Mouse (Mus musculus): ENCODE results near the gene Krt80. TPM values are rescaled to one million over a fixed set of nuclear protein-coding genes. Genes with fewer than 3 reads are reported as not detected.

Krt80 gene
- polyA plus RNA-seq, 1 experiment, result 1.1 TPM

DNA sequence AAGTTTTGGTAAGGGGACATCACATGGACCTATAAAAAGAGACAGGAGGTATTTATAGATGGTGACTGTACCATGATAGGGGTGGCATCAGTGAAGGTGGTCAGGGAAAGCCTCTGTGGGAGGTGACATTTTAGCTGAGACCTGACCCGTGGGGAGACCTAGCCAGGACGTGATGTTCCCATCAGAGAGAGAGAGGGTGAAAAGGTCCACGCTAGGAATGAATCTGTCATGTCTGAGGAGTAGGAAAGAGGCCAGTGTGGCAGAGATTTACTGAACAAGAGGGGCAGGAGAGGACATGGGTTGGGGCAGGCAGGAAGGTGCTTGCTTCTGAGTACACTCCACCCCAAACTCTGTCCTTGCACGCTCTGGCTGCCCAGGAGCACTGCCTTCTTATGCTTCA lies 66.1 kb downstream of the Krt80 start:
- Histone ChIP-seq H3K27me3 (ENCODE audit: control insufficient read depth, insufficient read depth, low read length, poor library complexity, severe bottlenecking) (no peaks in the 10 kb centered on the region), H3K9me3 (replicated peaks; ENCODE audit: control insufficient read depth, insufficient read depth, low read length, poor library complexity, severe bottlenecking) (no peaks in the 10 kb centered on the region), H3K27ac (ENCODE audit: insufficient read depth, low read length) (no peak overlapping the region), H3K4me3 (ENCODE audit: low read depth, low read length) (no peak overlapping the region), H3K4me1 (ENCODE audit: control insufficient read depth, insufficient read depth, low read length) (no peaks in the 10 kb centered on the region), H3K36me3 (ENCODE audit: control insufficient read depth, insufficient read depth, low read length, poor library complexity, severe bottlenecking) (no peaks in the 10 kb centered on the region), H3K9ac (ENCODE audit: low read depth, poor library complexity, severe bottlenecking) (no peak overlapping the region)
- TF ChIP-seq EP300 (IDR thresholded peaks at IDR 0.05; ENCODE audit: insufficient read depth, low read depth, low read length), result no peak
- no peak for TF ChIP-seq POLR2A (IDR thresholded peaks at IDR 0.05; ENCODE audit: insufficient read depth, low read length)
- TF ChIP-seq CTCF (IDR thresholded peaks at IDR 0.05; ENCODE audit: low read depth, low read length), result no peak

GRCm38 (mm10) chr15:101302201-101302600 lies 67.8 kb downstream of the Krt80 start:
- Histone ChIP-seq H3K9ac (ENCODE audit: low read depth, poor library complexity, severe bottlenecking) (no peak overlapping the region), H3K9me3 (replicated peaks; ENCODE audit: control insufficient read depth, insufficient read depth, low read length, poor library complexity, severe bottlenecking) (no peaks in the 10 kb centered on the region), H3K4me3 (ENCODE audit: low read depth, low read length) (no peak overlapping the region), H3K36me3 (ENCODE audit: control insufficient read depth, insufficient read depth, low read length, poor library complexity, severe bottlenecking) (no peaks in the 10 kb centered on the region), H3K4me1 (ENCODE audit: control insufficient read depth, insufficient read depth, low read length) (no peaks in the 10 kb centered on the region), H3K27ac (ENCODE audit: insufficient read depth, low read length) (no peak overlapping the region), H3K27me3 (ENCODE audit: control insufficient read depth, insufficient read depth, low read length, poor library complexity, severe bottlenecking) (no peaks in the 10 kb centered on the region)
- TF ChIP-seq POLR2A (IDR thresholded peaks at IDR 0.05; ENCODE audit: insufficient read depth, low read length) (no peak), EP300 (IDR thresholded peaks at IDR 0.05; ENCODE audit: insufficient read depth, low read depth, low read length) (no peak), CTCF (IDR thresholded peaks at IDR 0.05; ENCODE audit: low read depth, low read length) (no peak)

- H3K27ac ChIP-seq (ENCODE audit: insufficient read depth, low read length), result no peak overlapping the region
- H3K9me3 ChIP-seq (replicated peaks; ENCODE audit: control insufficient read depth, insufficient read depth, low read length, poor library complexity, severe bottlenecking), result no peaks in the 10 kb centered on the region
- H3K27me3 ChIP-seq (ENCODE audit: control insufficient read depth, insufficient read depth, low read length, poor library complexity, severe bottlenecking), result no peaks in the 10 kb centered on the region
- no peaks in the 10 kb centered on the region for H3K4me1 ChIP-seq (ENCODE audit: control insufficient read depth, insufficient read depth, low read length)
- TF ChIP-seq POLR2A (IDR thresholded peaks at IDR 0.05; ENCODE audit: insufficient read depth, low read length), result no peak
- TF ChIP-seq EP300 (IDR thresholded peaks at IDR 0.05; ENCODE audit: insufficient read depth, low read depth, low read length), result no peak
- H3K36me3 ChIP-seq (ENCODE audit: control insufficient read depth, insufficient read depth, low read length, poor library complexity, severe bottlenecking), result no peaks in the 10 kb centered on the region
- no peak overlapping the region for H3K9ac ChIP-seq (ENCODE audit: low read depth, poor library complexity, severe bottlenecking)
- no peak overlapping the region for H3K4me3 ChIP-seq (ENCODE audit: low read depth, low read length)
Observed at GRCm38 (mm10) chr15:101300128-101300527, 69.8 kb downstream of the Krt80 start.

DNA sequence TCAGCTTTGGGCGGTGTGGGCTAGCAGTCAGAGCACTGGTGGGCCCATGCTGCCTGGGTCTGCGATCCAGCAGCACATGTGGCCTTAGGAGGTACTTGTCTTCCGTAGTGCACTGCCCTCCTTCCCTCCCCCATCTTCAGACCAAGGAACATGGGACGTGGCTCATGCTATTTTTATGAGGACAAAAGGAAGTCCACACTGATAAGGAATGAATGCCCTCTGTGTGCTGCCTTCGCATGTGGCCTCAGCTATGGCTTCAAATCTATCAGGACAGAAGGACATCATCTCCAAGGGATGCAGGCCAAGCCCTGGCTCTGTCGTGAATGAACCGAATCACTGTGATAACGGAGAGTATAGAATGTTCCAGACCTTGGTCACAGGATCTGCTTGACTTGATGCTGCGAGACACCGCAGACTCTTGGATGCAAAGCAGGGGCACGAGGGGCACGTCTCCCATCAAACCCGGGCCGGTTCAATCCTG lies 70.4 kb downstream of the Krt80 start:
- TF ChIP-seq EP300 (IDR thresholded peaks at IDR 0.05; ENCODE audit: insufficient read depth, low read depth, low read length), result no peak
- TF ChIP-seq CTCF (IDR thresholded peaks at IDR 0.05; ENCODE audit: low read depth, low read length), result no peak
- TF ChIP-seq POLR2A (IDR thresholded peaks at IDR 0.05; ENCODE audit: insufficient read depth, low read length), result no peak
- H3K36me3 ChIP-seq (ENCODE audit: control insufficient read depth, insufficient read depth, low read length, poor library complexity, severe bottlenecking), result no peaks in the 10 kb centered on the region
- H3K4me3 ChIP-seq (ENCODE audit: low read depth, low read length), result no peak overlapping the region
- no peaks in the 10 kb centered on the region for H3K4me1 ChIP-seq (ENCODE audit: control insufficient read depth, insufficient read depth, low read length)
- no peak overlapping the region for H3K9ac ChIP-seq (ENCODE audit: low read depth, poor library complexity, severe bottlenecking)
- H3K9me3 ChIP-seq (replicated peaks; ENCODE audit: control insufficient read depth, insufficient read depth, low read length, poor library complexity, severe bottlenecking), result no peaks in the 10 kb centered on the region
- no peaks in the 10 kb centered on the region for H3K27me3 ChIP-seq (ENCODE audit: control insufficient read depth, insufficient read depth, low read length, poor library complexity, severe bottlenecking)
- H3K27ac ChIP-seq (ENCODE audit: insufficient read depth, low read length), result no peak overlapping the region

DNA sequence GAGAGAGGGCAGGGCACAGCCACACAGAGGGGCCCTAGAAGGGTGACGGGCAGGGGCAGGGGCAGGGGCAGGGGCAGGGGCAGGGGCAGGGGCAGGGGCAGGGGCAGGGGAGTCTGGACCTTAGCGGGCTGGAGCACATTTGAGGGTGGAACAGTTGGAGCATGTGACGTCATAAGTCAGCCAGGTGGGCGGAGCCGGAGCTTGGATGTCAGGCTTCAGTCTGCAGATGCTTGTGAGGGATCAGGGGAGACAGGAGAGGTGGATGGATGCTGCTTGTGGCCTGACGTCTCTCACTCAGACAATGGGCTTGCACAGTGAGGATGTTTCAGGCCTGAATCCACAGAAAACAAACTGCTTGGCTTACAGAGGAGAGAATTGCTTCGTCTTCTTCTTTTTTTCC lies 71.4 kb downstream of the Krt80 start:
- H3K9ac ChIP-seq (ENCODE audit: low read depth, poor library complexity, severe bottlenecking), result no peak overlapping the region
- TF ChIP-seq POLR2A (IDR thresholded peaks at IDR 0.05; ENCODE audit: insufficient read depth, low read length) (no peak), EP300 (IDR thresholded peaks at IDR 0.05; ENCODE audit: insufficient read depth, low read depth, low read length) (no peak), CTCF (IDR thresholded peaks at IDR 0.05; ENCODE audit: low read depth, low read length) (no peak)
- no peak overlapping the region for H3K27ac ChIP-seq (ENCODE audit: insufficient read depth, low read length)

DNA sequence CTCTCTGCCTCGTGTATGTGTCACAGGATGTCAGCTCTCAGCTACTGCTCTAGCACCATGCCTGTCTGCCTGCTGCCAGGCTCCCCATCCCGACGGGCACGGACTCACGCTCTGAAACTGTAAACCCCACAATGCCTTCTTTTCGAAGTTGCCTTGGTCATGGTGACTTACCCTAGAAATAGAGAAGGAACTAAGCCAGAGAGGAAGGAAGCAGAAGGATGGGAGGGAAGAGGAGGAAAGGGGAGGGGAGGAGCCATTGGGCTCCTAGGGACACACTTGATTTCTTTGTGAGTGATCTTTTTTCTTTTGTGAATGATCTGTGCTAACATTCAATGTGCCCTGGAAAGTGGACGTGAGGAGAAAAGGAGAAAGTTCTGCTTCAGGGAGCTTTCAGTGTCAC lies 72.0 kb downstream of the Krt80 start:
- Histone ChIP-seq H3K27me3 (ENCODE audit: control insufficient read depth, insufficient read depth, low read length, poor library complexity, severe bottlenecking) (no peaks in the 10 kb centered on the region), H3K9ac (ENCODE audit: low read depth, poor library complexity, severe bottlenecking) (no peak overlapping the region), H3K9me3 (replicated peaks; ENCODE audit: control insufficient read depth, insufficient read depth, low read length, poor library complexity, severe bottlenecking) (no peaks in the 10 kb centered on the region), H3K27ac (ENCODE audit: insufficient read depth, low read length) (no peak overlapping the region), H3K4me3 (ENCODE audit: low read depth, low read length) (no peak overlapping the region), H3K36me3 (ENCODE audit: control insufficient read depth, insufficient read depth, low read length, poor library complexity, severe bottlenecking) (no peaks in the 10 kb centered on the region), H3K4me1 (ENCODE audit: control insufficient read depth, insufficient read depth, low read length) (no peaks in the 10 kb centered on the region)
- TF ChIP-seq CTCF (IDR thresholded peaks at IDR 0.05; ENCODE audit: low read depth, low read length), result no peak
- no peak for TF ChIP-seq EP300 (IDR thresholded peaks at IDR 0.05; ENCODE audit: insufficient read depth, low read depth, low read length)
- TF ChIP-seq POLR2A (IDR thresholded peaks at IDR 0.05; ENCODE audit: insufficient read depth, low read length), result no peak

More for the DNA sequence above, 71.4 kb downstream of the Krt80 start:
- Histone ChIP-seq H3K9me3 (replicated peaks; ENCODE audit: control insufficient read depth, insufficient read depth, low read length, poor library complexity, severe bottlenecking) (no peaks in the 10 kb centered on the region), H3K36me3 (ENCODE audit: control insufficient read depth, insufficient read depth, low read length, poor library complexity, severe bottlenecking) (no peaks in the 10 kb centered on the region), H3K4me3 (ENCODE audit: low read depth, low read length) (no peak overlapping the region), H3K4me1 (ENCODE audit: control insufficient read depth, insufficient read depth, low read length) (no peaks in the 10 kb centered on the region), H3K27me3 (ENCODE audit: control insufficient read depth, insufficient read depth, low read length, poor library complexity, severe bottlenecking) (no peaks in the 10 kb centered on the region)

Other genes with a start within 250 kb of the Krt80 start
- gene Acvrl1, start 241.6 kb downstream of the Krt80 start, polyA plus RNA-seq (2011; ENCODE audit: insufficient read depth, insufficient read length, low read depth, missing spikeins), result 2.7 and 2.9 TPM in 2 replicates
- 27.7 and 27.8 TPM in 2 replicates for gene Acvr1b, start 196.1 kb downstream of the Krt80 start, polyA plus RNA-seq (2011; ENCODE audit: insufficient read depth, insufficient read length, low read depth, missing spikeins)
- gene Grasp, start 146.0 kb downstream of the Krt80 start, polyA plus RNA-seq (2011; ENCODE audit: insufficient read depth, insufficient read length, low read depth, missing spikeins), result 8.6 and 9.6 TPM in 2 replicates
- gene Nr4a1, start 115.9 kb downstream of the Krt80 start, polyA plus RNA-seq (2011; ENCODE audit: insufficient read depth, insufficient read length, low read depth, missing spikeins), result 29.4 and 31.9 TPM in 2 replicates
- 37.6 and 39.1 TPM in 2 replicates for gene Atg101, start 85.9 kb downstream of the Krt80 start, polyA plus RNA-seq (2011; ENCODE audit: insufficient read depth, insufficient read length, low read depth, missing spikeins)
- gene 6030408B16Rik, start 77.0 kb downstream of the Krt80 start, polyA plus RNA-seq (2011; ENCODE audit: insufficient read depth, insufficient read length, low read depth, missing spikeins), result not detected in 2 replicates
- gene Krt7, start 40.9 kb upstream of the Krt80 start, polyA plus RNA-seq (2011; ENCODE audit: insufficient read depth, insufficient read length, low read depth, missing spikeins), result 30.7 and 36.4 TPM in 2 replicates
- not detected in 2 replicates for gene Krt87, start 68.6 kb upstream of the Krt80 start, polyA plus RNA-seq (2011; ENCODE audit: insufficient read depth, insufficient read length, low read depth, missing spikeins)
- not detected in 2 replicates for gene Krt88, start 77.6 kb upstream of the Krt80 start, polyA plus RNA-seq (2011; ENCODE audit: insufficient read depth, insufficient read length, low read depth, missing spikeins)
- not detected in 2 replicates for gene Krt81, start 93.6 kb upstream of the Krt80 start, polyA plus RNA-seq (2011; ENCODE audit: insufficient read depth, insufficient read length, low read depth, missing spikeins)
- gene Krt86, start 103.3 kb upstream of the Krt80 start, polyA plus RNA-seq (2011; ENCODE audit: insufficient read depth, insufficient read length, low read depth, missing spikeins), result not detected in 2 replicates
- not detected in 2 replicates for gene Krt83, start 121.3 kb upstream of the Krt80 start, polyA plus RNA-seq (2011; ENCODE audit: insufficient read depth, insufficient read length, low read depth, missing spikeins)
- not detected in 2 replicates for gene Gm49425, start 147.1 kb upstream of the Krt80 start, polyA plus RNA-seq (2011; ENCODE audit: insufficient read depth, insufficient read length, low read depth, missing spikeins)
- gene Krt84, start 162.7 kb upstream of the Krt80 start, polyA plus RNA-seq (2011; ENCODE audit: insufficient read depth, insufficient read length, low read depth, missing spikeins), result not detected in 2 replicates
- gene Krt82, start 180.5 kb upstream of the Krt80 start, polyA plus RNA-seq (2011; ENCODE audit: insufficient read depth, insufficient read length, low read depth, missing spikeins), result not detected in 2 replicates
- gene Krt90, start 192.8 kb upstream of the Krt80 start, polyA plus RNA-seq (2011; ENCODE audit: insufficient read depth, insufficient read length, low read depth, missing spikeins), result not detected in 2 replicates
- not detected in 2 replicates for gene Krt75, start 203.7 kb upstream of the Krt80 start, polyA plus RNA-seq (2011; ENCODE audit: insufficient read depth, insufficient read length, low read depth, missing spikeins)